Mouse (Mus musculus) gastrocnemius, adult 18-20 months (tissue): ENCODE measurements around the gene Erc2. TPM values are rescaled to one million over a fixed set of nuclear protein-coding genes. Genes with fewer than 3 reads are reported as not detected.
"Not testable (repeated sequence)": the region's sequence is repeated elsewhere in the genome, so short reads cannot be mapped to it uniquely, and the experiment has no call there.

ENCODE experiments used
- DNase-seq: peaks from one replicate; pipeline ENCODE4 v3.0.0; 2021; ENCODE audit warnings: low spot score
- long read RNA-seq, 2 experiments: library from polyadenylated mRNA; stranded (forward); transcript quantifications; one replicate each; pipeline ENCODE4 v2.0.0; 2021
- total RNA-seq, 2 experiments: library from RNA; stranded (reverse); gene quantifications; 2 replicates each; pipeline ENCODE4 v1.2.3; 2021

Gene Erc2
- under 1 TPM; 0.11 to 0.83 TPM for total RNA-seq
- long read RNA-seq, experiment 1, partial matches to known transcripts = 0 of 1 reads
- long read RNA-seq, experiment 1, other reads (novel, unspliced or antisense) = 1 of 1 reads
- long read RNA-seq, experiment 2 = 0 reads

GRCm38 (mm10) chr14:27622176-27622922, at the start of gene Erc2:
Gene Erc2 (plus strand): TSS chr14:27622428.
- peak; percentile 20 for DNase-seq

DNA sequence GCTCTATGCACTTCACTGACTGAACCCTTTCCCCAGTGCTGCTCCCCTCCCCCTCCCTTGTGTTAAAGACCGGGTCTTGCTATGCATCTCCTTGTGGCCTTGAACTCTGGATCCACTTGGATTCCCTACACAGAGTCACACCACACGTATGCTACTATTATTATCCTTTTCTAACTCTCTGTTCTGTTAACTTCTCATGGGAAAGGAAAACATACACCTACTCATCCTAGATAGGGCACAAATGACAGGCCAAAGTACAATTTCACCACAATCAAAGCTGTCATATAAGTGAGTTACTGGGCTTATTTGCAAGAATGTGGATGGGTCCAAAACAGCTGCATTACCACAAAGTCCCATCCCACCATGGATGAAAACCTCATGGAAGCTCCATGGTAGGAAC, 43.8 kb upstream of the Erc2 start:
- no peak for DNase-seq

GRCm38 (mm10) chr14:27589616-27590015, 32.6 kb upstream of the Erc2 start:
- not testable (repeated sequence) for DNase-seq

DNA sequence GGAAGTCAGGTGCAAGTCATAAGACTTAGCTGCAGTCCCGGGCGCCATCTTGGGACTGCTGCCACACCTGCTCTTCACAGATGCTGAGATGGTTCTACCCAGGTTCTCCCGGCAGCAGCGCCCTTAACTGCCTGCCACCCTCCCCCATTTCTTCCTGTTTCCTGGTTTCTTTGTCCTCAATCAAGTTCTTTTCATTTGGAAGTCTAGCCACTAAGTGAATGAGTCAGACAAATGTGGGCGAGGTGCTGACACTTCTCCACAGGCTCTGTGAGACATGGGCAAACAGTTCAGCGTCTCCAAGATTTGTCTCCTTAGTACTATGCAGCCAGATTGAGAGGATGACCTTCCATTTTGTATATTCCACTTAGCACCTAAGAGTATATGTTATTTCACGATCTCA, 30.1 kb upstream of the Erc2 start:
- DNase-seq = no peak

- DNase-seq = peak; percentile 67
Measured at GRCm38 (mm10) chr14:27596265-27596664, 26.0 kb upstream of the Erc2 start.

DNA sequence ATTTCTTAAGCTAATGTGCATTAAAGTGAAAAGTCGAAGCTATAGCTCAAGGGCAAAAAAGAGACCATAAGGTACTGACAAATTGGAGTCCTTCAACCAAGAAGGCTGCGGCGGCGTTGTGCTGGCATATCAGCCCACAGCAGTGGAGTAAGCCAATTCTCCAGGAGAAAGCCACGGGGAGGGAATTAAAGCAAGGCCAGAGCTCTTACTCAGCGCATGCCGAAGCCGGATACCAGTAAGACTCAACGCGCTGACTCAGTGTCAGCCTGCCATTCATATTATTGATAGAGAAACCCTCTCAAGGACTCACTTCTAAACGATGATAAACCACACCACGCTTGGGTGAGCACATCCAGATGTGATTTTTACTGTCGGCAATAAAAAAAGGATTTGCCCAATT, 20.1 kb upstream of the Erc2 start:
- DNase-seq = no peak

DNA sequence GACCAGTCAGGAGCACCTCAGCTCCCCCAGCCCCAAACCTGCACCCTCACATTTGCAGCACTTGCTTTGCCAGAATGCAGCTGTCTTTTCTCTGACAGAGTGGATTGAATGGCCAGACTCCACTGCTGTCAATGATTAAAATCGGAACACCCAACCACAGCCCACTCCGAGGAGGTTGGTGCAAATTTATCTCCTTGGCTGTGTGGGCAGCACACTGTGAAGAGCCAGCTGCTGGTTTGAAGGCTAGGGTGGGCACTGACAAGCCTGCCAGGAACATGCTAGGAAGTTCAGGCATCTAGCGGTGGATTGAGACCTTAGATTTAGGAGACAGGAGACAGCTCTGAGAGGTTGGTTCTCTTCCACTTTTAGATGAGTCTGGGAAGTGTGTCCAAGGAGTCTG, 14.8 kb upstream of the Erc2 start:
- DNase-seq = no peak

- DNase-seq = no peak
Measured at GRCm38 (mm10) chr14:27613766-27614165, 8.5 kb upstream of the Erc2 start.

DNA sequence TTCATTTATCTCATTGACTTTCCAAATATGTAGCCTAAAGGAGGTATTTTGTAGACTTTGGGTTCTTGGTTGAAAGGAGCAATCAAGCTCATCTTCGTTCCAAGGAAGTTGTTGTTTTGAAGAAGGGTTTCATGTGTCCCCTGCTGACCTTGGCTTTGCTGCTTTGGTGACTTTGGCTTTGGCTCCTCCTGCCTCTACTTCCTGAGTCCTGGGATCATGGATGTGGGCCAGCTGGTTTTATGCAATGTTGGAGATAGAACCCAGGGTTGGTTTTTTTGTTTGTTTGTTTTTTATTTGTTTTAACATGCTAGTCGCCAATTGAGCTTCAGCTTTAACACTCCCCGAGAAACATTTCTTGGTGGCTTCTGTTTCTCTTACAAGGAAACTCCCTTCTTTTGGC, 4.9 kb upstream of the Erc2 start:
- no peak for DNase-seq

GRCm38 (mm10) chr14:27621576-27621975, 652 bp upstream of the Erc2 start:
- no peak for DNase-seq

GRCm38 (mm10) chr14:27622923-27623219, 643 bp downstream of the Erc2 start:
- DNase-seq = no peak

DNA sequence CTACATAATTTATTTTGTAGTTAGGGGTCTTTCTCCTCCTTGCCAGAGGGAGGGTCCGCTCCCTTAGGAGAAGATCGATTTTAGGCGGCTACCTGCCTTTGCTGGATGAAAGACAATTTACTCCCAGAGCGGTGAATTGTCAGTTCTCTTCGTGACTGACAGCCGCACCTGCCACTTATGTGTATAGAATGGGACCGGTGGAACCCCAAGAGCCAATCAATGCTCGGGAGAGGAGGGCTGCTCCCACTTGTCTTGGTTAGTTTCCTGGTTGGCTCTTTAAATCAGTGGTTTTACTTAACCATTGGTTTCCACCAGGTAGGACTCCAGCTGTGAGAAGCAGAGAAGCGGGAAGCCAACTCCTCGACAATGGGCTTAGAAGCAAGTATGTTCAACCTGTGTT, 1.1 kb downstream of the Erc2 start:
- no peak for DNase-seq

- no peak for DNase-seq
Measured at GRCm38 (mm10) chr14:27628701-27629100, 6.5 kb downstream of the Erc2 start.

DNA sequence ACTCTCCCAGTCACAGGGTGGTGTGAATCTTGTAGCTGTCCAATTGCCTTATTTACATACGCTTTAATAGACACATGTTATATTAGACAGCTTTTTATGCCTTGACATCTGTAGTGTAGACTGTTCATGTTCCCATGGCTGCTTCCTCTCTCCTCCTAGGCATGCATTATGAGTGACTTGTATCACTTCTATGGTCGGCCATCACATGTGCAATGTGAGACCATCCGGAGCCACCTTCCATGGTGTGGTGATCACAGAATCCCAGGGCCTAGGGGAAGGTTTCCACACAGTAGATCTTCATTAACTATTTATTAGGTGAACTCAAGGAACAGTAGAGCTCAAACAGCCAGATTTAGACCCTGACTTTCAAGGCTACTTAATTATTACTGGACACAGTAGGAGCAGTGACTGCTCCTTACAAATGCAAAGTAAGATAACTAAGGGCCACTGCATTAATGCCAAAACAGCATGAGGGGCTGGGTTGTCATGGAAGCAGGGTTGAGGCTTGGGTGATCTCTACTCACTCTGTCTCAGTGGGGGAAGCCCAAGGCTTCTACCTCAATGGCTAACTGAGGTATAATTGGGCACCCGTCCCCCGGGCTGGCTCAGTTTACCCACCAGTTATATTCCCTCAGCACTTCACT, 7.3 kb downstream of the Erc2 start:
- no peak for DNase-seq

- DNase-seq = no peak
Measured at GRCm38 (mm10) chr14:27630973-27631640, 8.9 kb downstream of the Erc2 start.

GRCm38 (mm10) chr14:27634761-27635160, 12.5 kb downstream of the Erc2 start:
- no peak for DNase-seq

DNA sequence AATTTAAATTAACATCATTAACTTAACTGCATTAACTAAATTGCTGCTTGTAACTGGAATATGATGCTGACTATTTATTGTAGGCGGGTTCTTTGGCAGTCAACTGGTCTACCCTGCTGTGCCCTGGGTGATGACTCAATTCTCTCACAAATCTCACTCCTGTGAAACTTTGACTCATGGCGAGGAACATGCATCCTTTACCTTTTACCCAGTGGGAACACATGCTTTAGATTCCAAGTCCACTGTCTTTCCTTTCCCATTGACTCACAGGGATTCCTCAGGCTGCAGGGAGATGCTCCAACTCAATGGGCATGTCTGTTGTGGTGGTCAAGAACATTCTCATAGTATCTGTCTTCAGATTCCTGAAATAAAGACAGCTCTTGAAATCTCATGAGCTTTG, 14.3 kb downstream of the Erc2 start:
- DNase-seq = no peak

GRCm38 (mm10) chr14:27641382-27641781, 19.2 kb downstream of the Erc2 start:
- no peak for DNase-seq

DNA sequence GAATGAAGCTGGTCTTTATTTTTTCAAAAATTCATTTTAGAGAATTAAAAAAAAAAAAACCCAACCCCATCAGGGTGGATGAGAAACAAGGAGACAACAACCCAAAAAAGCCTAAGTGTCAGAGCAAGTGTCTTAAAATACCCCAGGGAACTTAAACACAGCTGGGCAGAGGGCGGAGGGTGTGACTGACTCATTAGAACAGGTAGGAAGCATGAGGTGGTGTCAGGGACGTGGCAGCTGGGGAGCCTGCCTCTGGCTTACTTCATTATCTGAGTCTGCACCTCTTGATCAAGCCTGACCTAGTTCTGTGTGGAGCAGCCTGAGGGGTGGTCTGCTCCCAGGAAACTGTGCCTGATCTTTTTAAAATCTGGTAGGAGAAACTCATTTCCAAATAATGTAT, 20.8 kb downstream of the Erc2 start:
- no peak for DNase-seq

DNA sequence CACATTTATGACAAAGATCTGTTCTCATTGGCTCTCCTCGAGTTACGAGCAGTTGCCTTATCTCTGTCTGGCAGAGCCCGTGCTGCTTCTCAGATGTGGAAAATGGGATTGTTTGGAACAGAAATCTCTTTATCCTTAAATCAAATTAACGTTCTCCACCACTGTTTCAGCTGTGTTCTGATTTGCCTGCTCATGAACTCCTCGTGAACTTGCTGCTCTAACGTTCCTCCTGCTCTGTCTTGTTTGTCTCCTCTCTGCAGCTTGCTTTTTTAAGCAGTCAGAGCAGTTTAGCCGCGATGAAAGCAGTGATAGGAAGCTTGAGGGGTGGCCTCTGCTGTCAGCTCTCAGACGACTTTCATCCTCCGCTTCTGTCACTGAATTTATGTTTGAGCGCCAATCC, 32.4 kb downstream of the Erc2 start:
- no peak for DNase-seq

- peak; percentile 34 for DNase-seq
Measured at GRCm38 (mm10) chr14:27658616-27659015, 36.4 kb downstream of the Erc2 start.

- no peak for DNase-seq
Measured at GRCm38 (mm10) chr14:27661466-27661865, 39.2 kb downstream of the Erc2 start.

GRCm38 (mm10) chr14:27662251-27662650, 40.0 kb downstream of the Erc2 start:
- no peak for DNase-seq
